Mouse (Mus musculus) liver, embryonic 11.5 days (tissue): ENCODE data around the gene Irf6. TPM values are rescaled to one million over a fixed set of nuclear protein-coding genes. Genes with fewer than 3 reads are reported as not detected.

ENCODE experiments used
- ATAC-seq: fragments of 200-750 bp; cut with Nextera tagmentation; replicated peaks from 2 replicates; pipeline ENCODE4 v1.8.0; 2017; ENCODE audit warnings: moderate number of reproducible peaks, mild to moderate bottlenecking, moderate TSS enrichment, moderate library complexity; ENCODE audit not compliant: low FRiP score
- DNase-seq: peaks from one replicate; pipeline ENCODE4 v3.0.0-alpha.2; 2017; ENCODE audit warnings: low spot score
- H3K27ac ChIP-seq: fragments of 300-500 bp; sonication (generic); 2 replicates; pipeline ENCODE4 v1.5.1; 2014; ENCODE audit warnings: mild to moderate bottlenecking, low read depth, low read length, control low read depth
- H3K27me3 ChIP-seq: fragments of 300-500 bp; sonication (generic); replicated peaks from 2 replicates; pipeline ENCODE4 v1.6.1; 2014; ENCODE audit warnings: low read length, mixed read lengths; ENCODE audit not compliant: control insufficient read depth, insufficient read depth
- H3K36me3 ChIP-seq: fragments of 300-500 bp; sonication (generic); 2 replicates; pipeline ENCODE4 v1.6.1; 2014; ENCODE audit warnings: mild to moderate bottlenecking, low read length, moderate library complexity, mixed read lengths; ENCODE audit not compliant: control insufficient read depth, insufficient read depth
- H3K4me1 ChIP-seq: fragments of 300-500 bp; sonication (generic); replicated peaks from 2 replicates; pipeline ENCODE4 v1.6.1; 2014; ENCODE audit warnings: low read length, mixed read lengths; ENCODE audit not compliant: control insufficient read depth, insufficient read depth
- H3K4me2 ChIP-seq: fragments of 300-500 bp; sonication (generic); 2 replicates; pipeline ENCODE4 v1.6.1; 2014; ENCODE audit warnings: mild to moderate bottlenecking, control low read depth, moderate library complexity
- H3K4me3 ChIP-seq: fragments of 300-500 bp; sonication (generic); 2 replicates; pipeline ENCODE4 v1.5.1; 2014; ENCODE audit warnings: low read depth, low read length, control low read depth
- H3K9ac ChIP-seq: fragments of 300-500 bp; sonication (generic); 2 replicates; pipeline ENCODE4 v1.6.1; 2014; ENCODE audit warnings: low read depth, low read length, control low read depth
- H3K9me3 ChIP-seq: fragments of 300-500 bp; sonication (generic); 2 replicates; pipeline ENCODE4 v1.6.1; 2016; ENCODE audit warnings: low read length, inconsistent platforms, mixed read lengths; ENCODE audit not compliant: control insufficient read depth
- WGBS: fragments of 180-500 bp; shearing (Covaris S2); extraction: QIAGEN DNeasy Blood & Tissue Kit; methylation state at CpG from one replicate; pipeline ENCODE4 v1.1.7; 2014; 5-methylcytosine and 5-hydroxymethylcytosine counted together
- polyA plus RNA-seq: library from polyadenylated mRNA; unstranded; fragments of >200 nt; fragmentation: Nextera tagmentation; extraction: Ambion mirVana; gene quantifications from 2 replicates; pipeline ENCODE4 v1.2.1, GENCODE M21; 2014

Gene Irf6
- polyA plus RNA-seq, 1 experiment from 2014 or later = 4.1 TPM

DNA sequence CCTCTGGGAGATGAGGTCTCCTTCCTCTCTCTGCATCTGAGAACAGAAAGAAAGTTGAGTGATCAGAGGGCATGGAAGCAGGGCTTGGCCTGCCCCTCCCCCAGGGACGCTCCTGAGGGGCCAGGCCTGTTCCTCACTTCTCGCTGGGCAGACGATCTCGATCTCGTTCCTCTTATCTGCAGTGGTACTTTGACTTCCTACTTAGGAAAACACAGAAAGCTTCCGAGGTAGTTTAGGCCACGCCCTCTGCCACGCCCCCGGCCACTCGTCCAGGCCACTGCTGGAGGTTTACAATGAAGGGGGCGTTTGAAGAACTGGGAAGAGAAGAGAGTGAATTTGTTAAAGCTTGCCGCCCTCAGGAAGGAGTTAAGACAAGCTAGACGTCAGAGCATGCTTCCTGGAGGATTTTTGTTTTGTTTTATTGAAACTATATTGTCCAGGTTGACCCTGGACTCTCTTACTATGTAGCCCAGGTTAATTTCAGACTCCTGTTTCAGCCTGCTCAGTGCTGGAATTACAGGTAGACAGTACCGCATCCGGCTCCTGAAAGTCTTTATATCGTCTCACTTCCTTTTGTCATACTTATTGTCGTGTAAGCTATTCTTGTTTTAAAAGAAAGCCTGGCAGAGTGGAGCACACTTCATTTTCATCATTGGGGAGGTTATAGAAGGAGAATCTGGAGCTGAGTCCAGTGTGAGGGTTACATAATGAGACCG lies 7.6 kb downstream of the Irf6 start:
- Histone ChIP-seq H3K4me3 (peak overlapping the region; percentile 23; the same call in 1 of the 2 replicates), H3K27ac (no peak overlapping the region), H3K36me3 (no peaks in the 10 kb centered on the region; the same call in 1 of the 2 replicates), H3K27me3 (0 out of 2 replicates have a peak, but pooled peaks cover 2% of the 10 kb centered on the region), H3K4me1 (peaks cover 24% of the 10 kb centered on the region), H3K4me2 (peak overlapping the region; percentile 61), H3K9ac (no peak overlapping the region), H3K9me3 (no peaks in the 10 kb centered on the region)
- DNase-seq (peak; percentile 70), ATAC-seq (peak; percentile 69)
- WGBS = 14% methylated on average over 18 of the region's 18 CpGs

DNA sequence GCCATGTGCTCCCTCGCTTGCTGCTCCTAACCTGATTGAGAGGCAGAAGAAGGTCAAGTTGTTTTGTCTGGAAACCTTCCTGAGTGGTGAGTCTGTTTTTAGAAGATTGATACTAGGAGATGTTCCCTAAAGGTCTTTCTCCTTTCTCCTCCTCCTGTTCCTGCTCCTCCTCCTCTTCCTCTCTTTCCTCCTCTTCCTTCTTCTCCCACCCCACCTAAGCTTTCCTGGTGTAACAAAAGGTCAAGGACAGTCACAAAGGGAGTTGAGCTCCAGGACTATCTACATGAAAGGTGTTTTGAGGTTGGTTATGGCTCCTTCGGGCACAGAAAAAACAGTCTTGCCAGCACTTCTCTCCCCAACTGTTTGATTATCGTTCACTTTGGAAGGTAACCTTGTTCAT lies 14.8 kb downstream of the Irf6 start, which contains the start of gene A130010J15Rik:
A130010J15Rik (plus strand) TSS at position 301 of the 400 bp plus-strand sequence.
- no peaks in the 10 kb centered on the region for H3K36me3 ChIP-seq
- H3K4me3 ChIP-seq = no peak within 1 kb of the TSS
- 83% methylated on average over 3 of the region's 3 CpGs for WGBS
- H3K4me2 ChIP-seq = no peak within 1 kb of the TSS
- no peak within 1 kb of the TSS for H3K27ac ChIP-seq
- no peaks in the 10 kb centered on the region for H3K9me3 ChIP-seq
- H3K9ac ChIP-seq = no peak within 1 kb of the TSS
- H3K27me3 ChIP-seq = no peaks in the 10 kb centered on the region
- no peak for DNase-seq
- ATAC-seq = no peak
- H3K4me1 ChIP-seq = peaks cover 7% of the 10 kb centered on the region

DNA sequence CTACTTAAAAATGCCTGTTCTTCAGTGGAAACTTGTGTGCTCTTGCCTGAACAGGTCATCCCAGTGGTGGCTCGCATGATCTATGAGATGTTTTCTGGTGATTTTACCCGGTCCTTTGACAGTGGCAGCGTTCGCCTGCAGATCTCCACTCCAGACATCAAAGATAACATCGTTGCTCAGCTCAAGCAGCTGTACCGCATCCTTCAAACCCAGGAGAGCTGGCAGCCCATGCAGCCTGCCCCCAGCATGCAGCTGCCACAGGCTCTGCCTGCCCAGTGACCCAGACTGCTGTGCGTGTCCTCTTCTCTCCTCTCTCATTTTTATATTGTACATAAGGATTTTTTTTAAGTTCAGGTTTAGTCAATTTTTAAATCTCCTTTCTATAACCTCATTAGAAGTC lies 16.3 kb downstream of the Irf6 start:
- H3K4me3 ChIP-seq = no peak overlapping the region
- no peak overlapping the region for H3K4me2 ChIP-seq
- ATAC-seq = no peak
- peaks cover 11% of the 10 kb centered on the region for H3K4me1 ChIP-seq
- 80% methylated on average over 7 of the region's 7 CpGs for WGBS
- H3K36me3 ChIP-seq = no peaks in the 10 kb centered on the region
- DNase-seq = no peak
- no peak overlapping the region for H3K9ac ChIP-seq
- H3K27ac ChIP-seq = no peak overlapping the region
- no peaks in the 10 kb centered on the region for H3K27me3 ChIP-seq
- no peaks in the 10 kb centered on the region for H3K9me3 ChIP-seq

DNA sequence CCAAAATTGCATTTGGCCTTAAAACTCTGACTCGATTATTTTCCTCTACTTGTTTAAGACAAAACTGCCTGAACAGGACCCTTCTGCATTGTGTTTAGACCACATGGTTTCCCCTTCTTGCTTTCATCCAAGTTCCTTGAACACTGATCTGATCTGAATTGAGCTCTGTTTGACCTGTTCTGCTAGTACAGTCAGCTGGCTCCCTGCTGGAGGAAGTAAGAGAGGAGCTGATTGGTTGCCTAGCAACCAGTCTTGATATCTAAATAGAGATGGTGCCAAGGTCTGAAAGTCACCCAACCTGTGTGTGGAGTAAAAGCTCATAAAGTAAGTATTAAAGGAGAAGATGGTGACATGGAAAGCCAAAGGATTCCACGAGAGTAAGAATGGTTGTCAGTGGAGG lies 16.9 kb downstream of the Irf6 start:
- Histone ChIP-seq H3K27me3 (no peaks in the 10 kb centered on the region), H3K27ac (no peak overlapping the region), H3K4me3 (no peak overlapping the region), H3K4me1 (peaks cover 17% of the 10 kb centered on the region), H3K9ac (no peak overlapping the region), H3K36me3 (no peaks in the 10 kb centered on the region), H3K9me3 (no peaks in the 10 kb centered on the region), H3K4me2 (no peak overlapping the region)
- ATAC-seq (no peak), DNase-seq (no peak)
- WGBS = 86% methylated on average over 2 of the region's 2 CpGs

DNA sequence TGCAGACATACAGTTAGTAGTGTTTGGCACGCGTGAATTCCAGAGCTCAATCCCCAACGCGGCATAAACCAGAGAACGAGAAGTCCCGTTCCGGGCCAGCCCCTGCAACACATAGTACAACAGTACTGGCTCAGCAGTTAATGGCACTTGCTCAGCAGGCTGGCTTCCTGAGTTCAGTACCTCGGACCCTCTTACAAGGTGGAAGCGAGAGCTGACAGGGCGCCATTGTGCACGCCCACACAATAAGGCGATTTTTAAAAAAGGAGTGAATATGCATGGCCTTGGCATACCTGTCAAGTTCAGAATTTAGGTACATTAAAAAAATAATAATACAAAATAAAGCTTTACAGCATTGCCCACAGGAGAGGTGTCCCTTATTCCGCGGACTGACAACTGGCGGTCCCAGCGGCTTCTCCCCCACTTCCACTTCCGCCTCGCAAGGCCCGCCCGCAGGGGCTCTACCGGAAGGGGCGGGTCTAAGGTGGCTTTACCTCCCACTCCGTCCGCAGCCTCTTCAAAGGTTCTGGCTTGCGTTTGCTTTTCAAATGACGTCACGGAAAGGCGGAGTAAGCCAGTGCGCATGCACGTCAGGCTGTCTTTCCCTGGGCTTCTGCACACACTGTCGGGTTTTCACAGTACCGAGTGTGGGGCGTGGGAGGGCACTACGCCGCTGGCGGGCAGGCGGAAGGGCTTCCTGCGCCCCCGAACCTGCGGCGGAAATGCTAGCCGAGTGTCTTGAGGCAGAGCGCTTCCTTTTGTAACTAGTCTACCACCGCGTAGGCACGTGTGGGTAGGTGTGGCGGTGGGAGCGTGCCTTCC lies 20.3 kb downstream of the Irf6 start:
- ATAC-seq (peak; percentile 98), DNase-seq (peak; percentile 92)
- Histone ChIP-seq H3K9ac (peak overlapping the region; percentile 80), H3K36me3 (no peaks in the 10 kb centered on the region), H3K4me2 (peak overlapping the region; percentile 85), H3K4me1 (peaks cover 21% of the 10 kb centered on the region), H3K27ac (peak overlapping the region; percentile 81), H3K27me3 (no peaks in the 10 kb centered on the region), H3K4me3 (peak overlapping the region; percentile 75), H3K9me3 (no peaks in the 10 kb centered on the region)
- WGBS = under 1% methylated on average over 48 of the region's 48 CpGs

DNA sequence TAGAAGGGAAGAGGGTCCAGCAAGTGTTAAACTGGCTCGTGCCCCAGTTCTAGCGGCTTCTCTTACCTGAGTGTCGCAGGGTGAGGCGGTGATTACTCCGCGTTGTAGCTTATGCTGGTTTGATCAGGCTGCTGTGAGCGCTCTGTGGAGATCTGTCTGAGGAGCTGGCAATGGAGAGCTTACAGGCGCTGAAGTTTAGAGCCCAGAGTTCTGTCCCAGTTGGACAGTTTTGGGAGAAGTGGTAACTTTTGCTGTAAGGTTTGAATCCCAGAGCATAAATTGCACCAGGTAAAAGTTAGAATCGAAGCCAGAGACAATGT lies 20.9 kb downstream of the Irf6 start:
- no peak for DNase-seq
- H3K9ac ChIP-seq = peak overlapping the region; percentile 79
- H3K9me3 ChIP-seq = no peaks in the 10 kb centered on the region
- H3K27ac ChIP-seq = peak overlapping the region; percentile 81
- H3K4me1 ChIP-seq = peaks cover 21% of the 10 kb centered on the region
- no peaks in the 10 kb centered on the region for H3K36me3 ChIP-seq
- H3K4me3 ChIP-seq = peak overlapping the region; percentile 75
- H3K4me2 ChIP-seq = peak overlapping the region; percentile 85
- H3K27me3 ChIP-seq = no peaks in the 10 kb centered on the region
- ATAC-seq = no peak
- WGBS = 15% methylated on average over 9 of the region's 9 CpGs

DNA sequence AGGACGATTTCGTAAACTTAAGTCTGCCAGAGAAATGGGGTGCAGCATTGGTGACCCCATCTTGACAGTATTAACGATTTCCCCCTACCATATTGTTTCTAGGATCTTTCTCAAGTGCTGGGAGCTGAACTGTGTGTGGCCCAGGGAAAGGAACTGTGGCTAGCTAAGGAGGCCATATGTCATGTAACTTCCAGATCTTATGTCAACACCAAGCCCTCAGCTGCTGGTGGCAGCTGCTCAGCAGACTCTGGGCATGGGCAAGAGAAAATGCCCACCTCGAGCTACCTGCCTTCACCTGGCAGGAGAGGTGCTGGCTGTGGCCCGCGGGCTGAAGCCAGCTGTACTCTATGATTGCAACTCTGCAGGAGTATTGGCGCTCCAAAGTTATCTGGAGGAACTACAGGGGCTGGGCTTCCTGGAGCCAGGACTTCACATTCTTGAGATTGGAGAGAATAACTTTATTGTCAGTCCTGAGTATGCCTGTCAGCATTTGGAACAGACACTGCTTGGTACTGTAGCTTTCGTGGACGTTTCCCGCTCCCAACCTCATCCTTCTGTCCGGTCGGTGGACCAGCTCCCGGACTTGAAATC lies 21.3 kb downstream of the Irf6 start:
- WGBS = 74% methylated on average over 13 of the region's 13 CpGs
- Histone ChIP-seq H3K9ac (peak overlapping the region; percentile 79), H3K4me2 (peak overlapping the region; percentile 85), H3K4me1 (peaks cover 21% of the 10 kb centered on the region), H3K36me3 (no peaks in the 10 kb centered on the region), H3K4me3 (peak overlapping the region; percentile 75), H3K27ac (peak overlapping the region; percentile 81; the same call in 1 of the 2 replicates), H3K27me3 (no peaks in the 10 kb centered on the region), H3K9me3 (no peaks in the 10 kb centered on the region)
- DNase-seq (no peak), ATAC-seq (no peak)

DNA sequence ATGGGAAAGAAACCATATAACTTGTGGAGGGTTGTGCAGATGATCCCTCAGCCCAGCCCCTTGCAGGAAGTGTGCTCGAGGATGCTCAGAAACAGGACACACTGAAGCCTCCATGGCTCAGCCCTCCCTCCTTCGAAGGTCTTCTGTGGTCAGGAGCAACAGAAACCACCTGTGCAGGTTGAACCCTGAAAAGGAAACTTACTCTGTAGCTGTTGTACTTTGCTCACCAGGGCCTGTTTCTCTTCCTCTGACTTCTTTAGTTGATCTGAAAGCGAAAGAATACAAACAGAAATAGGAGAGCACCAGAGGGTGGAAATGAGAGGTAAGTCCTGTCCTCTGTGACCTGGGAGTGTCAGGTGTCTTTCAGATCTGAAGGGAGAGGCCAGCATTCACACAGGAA lies 28.2 kb downstream of the Irf6 start:
- WGBS = 79% methylated on average over 3 of the region's 3 CpGs
- ATAC-seq (no peak), DNase-seq (no peak)
- no peak overlapping the region for H3K9ac ChIP-seq
- no peak overlapping the region for H3K27ac ChIP-seq
- H3K27me3 ChIP-seq = no peaks in the 10 kb centered on the region
- H3K4me1 ChIP-seq = no peaks in the 10 kb centered on the region
- H3K4me3 ChIP-seq = no peak overlapping the region
- H3K9me3 ChIP-seq = no peaks in the 10 kb centered on the region
- H3K4me2 ChIP-seq = no peak overlapping the region
- no peaks in the 10 kb centered on the region for H3K36me3 ChIP-seq
